In the genomic region with DNA sequence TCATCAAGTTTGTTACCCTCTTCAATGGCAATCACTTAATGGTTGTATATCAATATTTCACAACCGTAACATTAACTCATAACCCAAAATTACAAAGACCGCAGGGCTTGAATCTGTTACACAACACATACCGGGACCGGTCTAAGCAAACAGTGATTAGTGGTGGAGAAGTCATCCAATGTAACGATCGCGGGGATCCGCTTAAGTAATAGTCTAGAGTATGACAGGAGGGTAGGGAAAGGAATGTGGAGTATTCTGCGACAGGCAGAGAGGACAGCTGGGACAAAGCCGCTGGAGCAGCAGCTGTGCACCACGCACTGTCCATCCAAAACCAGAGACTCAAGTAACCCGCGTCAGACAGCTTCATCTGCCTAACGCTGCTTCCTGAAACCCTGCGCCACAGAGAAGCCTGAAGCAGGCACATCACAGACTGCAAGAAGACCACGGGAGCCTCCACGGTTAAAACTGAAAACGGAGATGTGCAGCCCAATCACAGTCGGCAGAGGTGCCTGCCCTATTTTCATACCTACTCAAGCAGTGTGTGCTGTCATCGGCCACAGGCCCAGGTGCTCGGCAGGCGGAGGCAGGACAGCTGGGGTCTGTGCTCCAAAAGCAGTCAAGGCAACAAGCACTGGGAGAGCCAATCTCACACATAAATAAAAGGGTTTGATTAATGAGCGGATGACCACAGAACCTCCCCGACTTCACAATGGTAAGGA, we compare ENCODE assay signal across 12 mouse cellular contexts. TPM values are rescaled to one million over a fixed set of nuclear protein-coding genes. Genes with fewer than 3 reads are reported as not detected.
DNase-seq lines count a peak whose midpoint lies in the region; ATAC-seq and TF ChIP-seq lines count a peak whose summit lies in the region.
"Had no signal": no experiment of that assay in that cellular context is flagged by ENCODE, and none has a peak within 500 bp of the region (broad histone marks: within the 10 kb centered on the region; RNA-seq: fewer than 3 reads in every experiment).

No protein-coding gene starts in this region.

- peaks cover 21% of the 10 kb centered on the region for H3K4me1 ChIP-seq in liver, adult 2 months (ENCODE audit: control insufficient read depth, insufficient read depth, low read length)
- peaks cover 19% of the 10 kb centered on the region for H3K4me1 ChIP-seq in lung, embryonic 16.5 days (replicated peaks; ENCODE audit: control insufficient read depth, insufficient read depth, low read length)
- H3K4me1 ChIP-seq in midbrain, embryonic 14.5 days (ENCODE audit: control insufficient read depth, insufficient read depth, low read length) = no peaks in the 10 kb centered on the region

- TF ChIP-seq POLR2A in liver, adult 2 months (IDR thresholded peaks at IDR 0.05; ENCODE audit: extremely low read depth, insufficient read depth, low read length) = no peak

- peak; percentile 12 for DNase-seq in gastrocnemius, postnatal 10 days
- no peak for DNase-seq in gastrocnemius, postnatal 36 days
- peak; percentile 90 for DNase-seq in liver, adult 2 months (ENCODE audit: extremely low read depth, low read depth, low spot score)
- DNase-seq in liver = no peak
- peak; percentile 65 for DNase-seq in thymus, postnatal 4 days
- DNase-seq in spleen, postnatal 14 days (ENCODE audit: low spot score in 2 of 2) = no peak
- DNase-seq in midbrain, embryonic 14.5 days = no peak
- DNase-seq: B cell, adult 2 months; cerebellum, postnatal 14 days had no signal

- no peak for TF ChIP-seq CTCF in liver, adult 2 months (IDR thresholded peaks at IDR 0.05; ENCODE audit: low read depth, low read length)

- peak; percentile 89 for ATAC-seq in lung, embryonic 16.5 days (ENCODE audit: low read depth)
- no peak for ATAC-seq in midbrain, embryonic 14.5 days (ENCODE audit: low FRiP score, low TSS enrichment)

- H3K27me3 ChIP-seq in liver, adult 2 months (ENCODE audit: control insufficient read depth, insufficient read depth, low read length) = no peaks in the 10 kb centered on the region
- H3K27me3 ChIP-seq in lung, embryonic 16.5 days (ENCODE audit: control insufficient read depth, insufficient read depth, low read depth, low read length) = no peaks in the 10 kb centered on the region
- H3K27me3 ChIP-seq in midbrain, embryonic 14.5 days (ENCODE audit: control insufficient read depth, insufficient read depth, low read length) = no peaks in the 10 kb centered on the region
- H3K27me3 ChIP-seq: forebrain, embryonic 12.5 days; hindbrain, embryonic 12.5 days had no signal

- no peak overlapping the region for H3K27ac ChIP-seq in liver, adult 2 months (replicated peaks; ENCODE audit: insufficient read depth, low read depth, low read length)
- H3K27ac ChIP-seq in lung, embryonic 16.5 days (ENCODE audit: low read length) = no peak overlapping the region
- H3K27ac ChIP-seq in midbrain, embryonic 14.5 days (replicated peaks; ENCODE audit: low read depth, low read length) = no peak overlapping the region
- H3K27ac ChIP-seq: forebrain, embryonic 12.5 days; hindbrain, embryonic 12.5 days had no signal

- no peak overlapping the region for H3K4me3 ChIP-seq in liver, adult 2 months (ENCODE audit: insufficient read depth, low read depth, low read length)
- no peak overlapping the region for H3K4me3 ChIP-seq in lung, embryonic 16.5 days (ENCODE audit: low read length)
- H3K4me3 ChIP-seq in midbrain, embryonic 14.5 days (replicated peaks; ENCODE audit: low read depth, low read length) = no peak overlapping the region
- H3K4me3 ChIP-seq: forebrain, embryonic 12.5 days; hindbrain, embryonic 12.5 days had no signal

- no peaks in the 10 kb centered on the region for H3K9me3 ChIP-seq in lung, embryonic 16.5 days (ENCODE audit: control insufficient read depth, low read length)
- H3K9me3 ChIP-seq in midbrain, embryonic 14.5 days (ENCODE audit: control insufficient read depth, low read length) = no peaks in the 10 kb centered on the region
- H3K9me3 ChIP-seq: forebrain, embryonic 12.5 days; hindbrain, embryonic 12.5 days had no signal

- H3K9ac ChIP-seq in liver, adult 2 months (ENCODE audit: low read depth, low read length) = no peak overlapping the region
- H3K9ac ChIP-seq in lung, embryonic 16.5 days (ENCODE audit: low read length) = no peak overlapping the region
- no peak overlapping the region for H3K9ac ChIP-seq in midbrain, embryonic 14.5 days (replicated peaks; ENCODE audit: low read length)
- H3K9ac ChIP-seq: forebrain, embryonic 12.5 days; hindbrain, embryonic 12.5 days had no signal

- no peak overlapping the region for H3K4me2 ChIP-seq in lung, embryonic 16.5 days (ENCODE audit: low read depth, low read length)
- no peak overlapping the region for H3K4me2 ChIP-seq in midbrain, embryonic 14.5 days (ENCODE audit: low read length)
- H3K4me2 ChIP-seq: forebrain, embryonic 12.5 days; hindbrain, embryonic 12.5 days had no signal

- peaks cover 42% of the 10 kb centered on the region; the same call in 1 of the 2 replicates for H3K79me2 ChIP-seq in liver, adult 2 months (ENCODE audit: control insufficient read depth, insufficient read depth, low read length)

- no peaks in the 10 kb centered on the region for H3K36me3 ChIP-seq in liver, adult 2 months (ENCODE audit: control insufficient read depth, insufficient read depth, low read length)
- no peaks in the 10 kb centered on the region for H3K36me3 ChIP-seq in lung, embryonic 16.5 days (ENCODE audit: control insufficient read depth, insufficient read depth, low read length)
- H3K36me3 ChIP-seq in midbrain, embryonic 14.5 days (ENCODE audit: control insufficient read depth, insufficient read depth, low read length) = no peaks in the 10 kb centered on the region
- H3K36me3 ChIP-seq: forebrain, embryonic 12.5 days; hindbrain, embryonic 12.5 days had no signal

- 48% methylated on average over 24 of the region's 24 CpGs for WGBS in liver, adult 2 months
- WGBS in lung, embryonic 16.5 days = 55% methylated on average over 24 of the region's 24 CpGs
- whole genome bisulfite sequencing in midbrain, embryonic 14.5 days = 92% methylated on average over 24 of the region's 24 CpGs

- intact Hi-C loops in gastrocnemius, postnatal 36 days (cut with DNase I) = no loop called here

RNA-seq across cellular contexts. Expression of a gene that starts 13.8 kb away (rescaled TPM):
- 10 to 100 TPM; 23.6 to 25.1 TPM for total RNA-seq in gastrocnemius, postnatal 10 days (2021)
- 10 to 100 TPM; 15.3 to 15.7 TPM for total RNA-seq in gastrocnemius, postnatal 36 days (2021)
- total RNA-seq in liver, adult 2 months (2014; rRNA removed) = 18.3 and 18.9 TPM in 2 replicates
- 6.0 TPM in 2 replicates for polyA plus RNA-seq in liver, adult 2 months (2012; rRNA removed)
- polyA plus RNA-seq in lung, embryonic 16.5 days (2015; fragmentation: Nextera tagmentation; extraction: Ambion mirVana) = 40.1 and 45.1 TPM in 2 replicates
- polyA plus RNA-seq in midbrain, embryonic 14.5 days (2014; fragmentation: Nextera tagmentation; extraction: Ambion mirVana) = 18.2 and 23.9 TPM in 2 replicates

Comparison
In these comparisons a context has a peak if more than half of its experiments do, and no peak if none do; other contexts are left out.
1. DNase-seq: peak in gastrocnemius, postnatal 10 days (single experiment), liver, adult 2 months (single experiment) and thymus, postnatal 4 days (single experiment); none in gastrocnemius, postnatal 36 days (0 of 2), liver (single experiment), spleen, postnatal 14 days (0 of 2) and midbrain, embryonic 14.5 days (single experiment).